Mouse (Mus musculus) MEL (cell line): ENCODE data around the gene Rnd2. TPM values are rescaled to one million over a fixed set of nuclear protein-coding genes. Genes with fewer than 3 reads are reported as not detected.
"Not testable (repeated sequence)": the region's sequence is repeated elsewhere in the genome, so short reads cannot be mapped to it uniquely, and the experiment has no call there.

Experiments used
- DNase-seq: peaks from one replicate; pipeline ENCODE4 v3.0.0; 2011; ENCODE audit warnings: low read depth, low spot score
- H3K27ac ChIP-seq: 2 replicates; pipeline ENCODE4 v1.5.1; 2012; ENCODE audit warnings: low read depth, mild to moderate bottlenecking, control low read depth, low read length, moderate library complexity; ENCODE audit not compliant: control insufficient read depth
- H3K27me3 ChIP-seq, 2 experiments: fragments of 150-350 bp in 1 of 2; sonication (generic) in 1 of 2; 2 replicates each; pipeline ENCODE4 v1.6.1; 2012; ENCODE audit warnings: low read length in 2 of 2, mild to moderate bottlenecking in 2 of 2, improper control_type of control experiment in 1 of 2, moderate library complexity in 1 of 2; ENCODE audit not compliant: insufficient read depth in 2 of 2, control insufficient read depth in 1 of 2
- H3K36me3 ChIP-seq, 2 experiments: 2 replicates each; pipeline ENCODE4 v1.6.1; 2012 to 2014; ENCODE audit warnings: low read length in 2 of 2, improper control_type of control experiment in 1 of 2, inconsistent platforms in 1 of 2, mild to moderate bottlenecking in 1 of 2; ENCODE audit not compliant: insufficient read depth in 2 of 2, control insufficient read depth in 1 of 2
- H3K4me1 ChIP-seq, 2 experiments: fragments of 150-350 bp in 1 of 2; sonication (generic) in 1 of 2; 2 replicates each; pipeline ENCODE4 v1.6.1; 2012; ENCODE audit warnings: low read length in 2 of 2, improper control_type of control experiment in 1 of 2, mild to moderate bottlenecking in 1 of 2; ENCODE audit not compliant: insufficient read depth in 2 of 2, control insufficient read depth in 1 of 2
- H3K4me3 ChIP-seq, 2 experiments: fragments of 150-350 bp in 1 of 2; sonication (generic) in 1 of 2; 2 replicates each; pipeline ENCODE4 v1.5.1; 2012; ENCODE audit warnings: low read depth in 2 of 2, low read length in 2 of 2, mild to moderate bottlenecking in 2 of 2, moderate library complexity in 2 of 2, control low read depth in 1 of 2, improper control_type of control experiment in 1 of 2; ENCODE audit not compliant: control insufficient read depth in 1 of 2, insufficient read depth in 1 of 2
- H3K79me2 ChIP-seq: 2 replicates; pipeline ENCODE4 v1.6.1; 2012; ENCODE audit warnings: mild to moderate bottlenecking, low read length, moderate library complexity; ENCODE audit not compliant: control insufficient read depth, poor library complexity, insufficient read depth
- H3K9ac ChIP-seq: 2 replicates; pipeline ENCODE4 v1.6.1; 2012; ENCODE audit warnings: low read depth, mild to moderate bottlenecking, control low read depth, low read length, moderate library complexity; ENCODE audit not compliant: control insufficient read depth, poor library complexity, severe bottlenecking
- H3K9me3 ChIP-seq: fragments of 150-350 bp; sonication (generic); replicated peaks from 2 replicates; pipeline ENCODE4 v1.6.1; 2012; ENCODE audit warnings: mild to moderate bottlenecking, low read length, improper control_type of control experiment, moderate library complexity; ENCODE audit not compliant: insufficient read depth
- BHLHE40 ChIP-seq: IDR thresholded peaks from 2 replicates; pipeline ENCODE4 v1.6.1; 2012; ENCODE audit warnings: low read depth, mild to moderate bottlenecking, inconsistent platforms, low read length, improper control_type of control experiment, borderline replicate concordance
- CTCF ChIP-seq, 3 experiments: IDR thresholded peaks in 2 of 3; conservative IDR thresholded peaks in 1 of 3; 2 replicates each; pipeline ENCODE4 v1.5.1; 2011 to 2012; ENCODE audit warnings: low read length in 3 of 3, low read depth in 2 of 3, mild to moderate bottlenecking in 2 of 3, improper control_type of control experiment in 1 of 3, inconsistent platforms in 1 of 3, mixed read lengths in 1 of 3, moderate library complexity in 1 of 3; ENCODE audit not compliant: control insufficient read depth in 1 of 3, insufficient read depth in 1 of 3, poor library complexity in 1 of 3, severe bottlenecking in 1 of 3
- E2F4 ChIP-seq: IDR thresholded peaks from 2 replicates; pipeline ENCODE4 v1.6.1; 2011; ENCODE audit warnings: low read depth, low read length, improper control_type of control experiment, borderline replicate concordance
- ELF1 ChIP-seq: IDR thresholded peaks from 2 replicates; pipeline ENCODE4 v1.6.1; 2014; ENCODE audit warnings: low read depth, mild to moderate bottlenecking, inconsistent platforms, low read length, improper control_type of control experiment, moderate library complexity
- EP300 ChIP-seq, 2 experiments: IDR thresholded peaks; 2 replicates each; pipeline ENCODE4 v1.6.1; 2011; ENCODE audit warnings: improper control_type of control experiment in 2 of 2, low read length in 2 of 2, low read depth in 1 of 2, mild to moderate bottlenecking in 1 of 2
- ETS1 ChIP-seq: IDR thresholded peaks from 2 replicates; pipeline ENCODE4 v1.6.1; 2012; ENCODE audit warnings: low read depth, mild to moderate bottlenecking, inconsistent platforms, low read length, improper control_type of control experiment, moderate library complexity
- GATA1 ChIP-seq: IDR thresholded peaks from 2 replicates; pipeline ENCODE4 v1.6.1; 2011; ENCODE audit warnings: low read depth, low read length, improper control_type of control experiment
- KAT2A ChIP-seq: conservative IDR thresholded peaks from 2 replicates; pipeline ENCODE4 v1.6.1; 2012; ENCODE audit warnings: low read depth, low read length, improper control_type of control experiment, inconsistent platforms
- MAFK ChIP-seq: IDR thresholded peaks from 2 replicates; pipeline ENCODE4 v1.6.1; 2011; ENCODE audit warnings: low read depth, mild to moderate bottlenecking, low read length, improper control_type of control experiment, borderline replicate concordance
- MAX ChIP-seq: IDR thresholded peaks from 2 replicates; pipeline ENCODE4 v1.6.1; 2011; ENCODE audit warnings: low read length, improper control_type of control experiment
- MEF2A ChIP-seq: IDR thresholded peaks from 2 replicates; pipeline ENCODE4 v1.6.1; 2014; ENCODE audit warnings: low read depth, mild to moderate bottlenecking, inconsistent platforms, low read length, improper control_type of control experiment; ENCODE audit not compliant: poor library complexity, insufficient replicate concordance, severe bottlenecking; ENCODE audit errors: extremely low read depth
- MXI1 ChIP-seq: IDR thresholded peaks from 2 replicates; pipeline ENCODE4 v1.6.1; 2011; ENCODE audit warnings: mild to moderate bottlenecking, low read depth, low read length, improper control_type of control experiment
- MYB ChIP-seq: IDR thresholded peaks from 2 replicates; pipeline ENCODE4 v1.6.1; 2011; ENCODE audit warnings: mild to moderate bottlenecking, low read depth, low read length, improper control_type of control experiment
- MYC ChIP-seq: IDR thresholded peaks from 2 replicates; pipeline ENCODE4 v1.6.1; 2011; ENCODE audit warnings: low read depth, mild to moderate bottlenecking, low read length, improper control_type of control experiment, moderate library complexity
- NELFE ChIP-seq: IDR thresholded peaks from 2 replicates; pipeline ENCODE4 v1.6.1; 2011; ENCODE audit warnings: low read depth, low read length, improper control_type of control experiment
- POLR2A ChIP-seq, 2 experiments: IDR thresholded peaks; 2 replicates each; pipeline ENCODE4 v1.6.1; 2011 to 2012; ENCODE audit warnings: low read length in 2 of 2, mild to moderate bottlenecking in 2 of 2, control low read depth in 1 of 2, improper control_type of control experiment in 1 of 2, low read depth in 1 of 2, moderate library complexity in 1 of 2; ENCODE audit not compliant: control insufficient read depth in 1 of 2, insufficient read depth in 1 of 2, poor library complexity in 1 of 2
- POLR2AphosphoS2 ChIP-seq: IDR thresholded peaks from 2 replicates; pipeline ENCODE4 v1.6.1; 2011; ENCODE audit warnings: low read length, improper control_type of control experiment
- SMC3 ChIP-seq: IDR thresholded peaks from 2 replicates; pipeline ENCODE4 v1.6.1; 2011; ENCODE audit warnings: low read depth, low read length, improper control_type of control experiment
- TAL1 ChIP-seq: IDR thresholded peaks from 2 replicates; pipeline ENCODE4 v1.6.1; 2012; ENCODE audit warnings: mild to moderate bottlenecking, inconsistent platforms, low read length, moderate library complexity, mixed read lengths
- TBP ChIP-seq: IDR thresholded peaks from 2 replicates; pipeline ENCODE4 v1.8.0; 2011; ENCODE audit warnings: low read depth, low read length, improper control_type of control experiment
- TCF12 ChIP-seq: IDR thresholded peaks from 2 replicates; pipeline ENCODE4 v1.6.1; 2014; ENCODE audit warnings: low read depth, mild to moderate bottlenecking, inconsistent platforms, low read length, improper control_type of control experiment, moderate library complexity
- UBTF ChIP-seq: IDR thresholded peaks from 2 replicates; pipeline ENCODE4 v1.6.1; 2012; ENCODE audit warnings: low read depth, mild to moderate bottlenecking, inconsistent platforms, low read length, improper control_type of control experiment, moderate library complexity, borderline replicate concordance; ENCODE audit not compliant: insufficient read depth
- USF1 ChIP-seq: IDR thresholded peaks from 2 replicates; pipeline ENCODE4 v1.6.1; 2014; ENCODE audit warnings: low read depth, mild to moderate bottlenecking, inconsistent platforms, low read length, improper control_type of control experiment, moderate library complexity
- ZC3H11A ChIP-seq: IDR thresholded peaks from 2 replicates; pipeline ENCODE4 v1.6.1; 2012; ENCODE audit warnings: low read depth, mild to moderate bottlenecking, inconsistent platforms, low read length, improper control_type of control experiment
- ZNF384 ChIP-seq: IDR thresholded peaks from 2 replicates; pipeline ENCODE4 v1.6.1; 2012; ENCODE audit warnings: low read depth, mild to moderate bottlenecking, inconsistent platforms, low read length, improper control_type of control experiment
- polyA plus RNA-seq, 2 experiments: library from polyadenylated mRNA; stranded (reverse) in 1 of 2; unstranded in 1 of 2; fragments of >175 nt in 1 of 2; fragments of >200 nt in 1 of 2; gene quantifications; 2 replicates each; pipeline versions ENCODE4 v1.2.1 to v1.2.4; 2012; ENCODE audit warnings: low replicate concordance in 2 of 2, low read depth in 1 of 2; ENCODE audit not compliant: insufficient read length in 2 of 2, insufficient read depth in 1 of 2, missing spikeins in 1 of 2
- total RNA-seq: library from RNA; depleted of rRNA; stranded (reverse); fragments of 300-350 nt; gene quantifications from 2 replicates; pipeline ENCODE4 v1.2.3, GENCODE M21; 2012

Gene Rnd2
- total and polyA plus RNA-seq, 3 experiments: 4.2 to 18.6 TPM; not detected in 1

- Histone ChIP-seq H3K79me2 (peaks cover 30% of the 10 kb centered on the region), H3K4me1 (peaks cover 13 to 34% of the 10 kb centered on the region in 2 experiments), H3K36me3 (peaks cover 19 to 32% of the 10 kb centered on the region in 2 experiments)
- H3K9me3 ChIP-seq, H3K4me3 ChIP-seq, H3K9ac ChIP-seq, H3K27ac ChIP-seq, H3K27me3 ChIP-seq: not testable (repeated sequence)
- peak; percentile 35; the same call in 1 of the 2 replicates for TF ChIP-seq TBP
- peak; percentile 72; the same call in 1 of the 2 replicates for TF ChIP-seq ZNF384
- DNase-seq: peak; percentile 50
Observed at GRCm38 (mm10) chr11:101446860-101447259, 17.9 kb upstream of the Rnd2 start.

GRCm38 (mm10) chr11:101447786-101448185 lies 17.0 kb upstream of the Rnd2 start:
- peak overlapping the region; percentile 17; the same call in 1 of the 2 replicates for H3K9ac ChIP-seq
- peak overlapping the region; percentile 96 for H3K27ac ChIP-seq
- no peaks in the 10 kb centered on the region for H3K9me3 ChIP-seq
- H3K79me2 ChIP-seq: peaks cover 25% of the 10 kb centered on the region
- no peaks in the 10 kb centered on the region for H3K27me3 ChIP-seq
- H3K4me3 ChIP-seq: peak overlapping the region; percentile 17 to 88
- peaks cover 18 to 42% of the 10 kb centered on the region in 2 experiments for H3K36me3 ChIP-seq
- H3K4me1 ChIP-seq: peaks cover 21 to 43% of the 10 kb centered on the region in 2 experiments
- peak; percentile 48 for DNase-seq
- TF ChIP-seq KAT2A (0 out of 2 replicates have a peak, but pooled peaks have one; percentile 11), GATA1 (no peak)

GRCm38 (mm10) chr11:101448274-101448746 lies 16.5 kb upstream of the Rnd2 start, which contains the start of gene Ifi35:
Gene Ifi35, plus strand, starts transcription at chr11:101448407.
- peak within 1 kb of the TSS; percentile 87 to 88 for H3K4me3 ChIP-seq
- H3K79me2 ChIP-seq: peaks cover 19% of the 10 kb centered on the region
- no peaks in the 10 kb centered on the region for H3K27me3 ChIP-seq
- peaks cover 16 to 42% of the 10 kb centered on the region in 2 experiments for H3K36me3 ChIP-seq
- H3K9ac ChIP-seq: peak within 1 kb of the TSS; percentile 86
- H3K4me1 ChIP-seq: peaks cover 21 to 45% of the 10 kb centered on the region in 2 experiments
- DNase-seq: peak; percentile 98
- H3K9me3 ChIP-seq: no peaks in the 10 kb centered on the region
- peak within 1 kb of the TSS; percentile 96 for H3K27ac ChIP-seq
- TF ChIP-seq TBP (peak; percentile 80), ETS1 (peak; percentile 95), MYC (peak; percentile 86), MYB (no peak), USF1 (peak; percentile 53; the same call in 1 of the 2 replicates), POLR2A (IDR thresholded peaks at IDR 0.05; ENCODE audit: control insufficient read depth in 1 of 2, insufficient read depth in 1 of 2, low read depth in 1 of 2, low read length in 2 of 2, poor library complexity in 1 of 2) (peak; percentile 87 to 96), KAT2A (no peak; the same call in 1 of the 2 replicates), E2F4 (peak; percentile 4; the same call in 1 of the 2 replicates), TAL1 (no peak), TCF12 (peak; percentile 58), BHLHE40 (0 out of 2 replicates have a peak, but pooled peaks have one; percentile 28), MAFK (no peak), EP300 (IDR thresholded peaks at IDR 0.05; ENCODE audit: low read depth in 1 of 2, low read length in 2 of 2) (peak in 1 of 2 experiments; percentile 11; a peak in 2 of 4 replicates), NELFE (peak; percentile 91), ELF1 (0 out of 2 replicates have a peak, but pooled peaks have one; percentile 19), ZC3H11A (no peak), UBTF (no peak), CTCF (IDR thresholded peaks at IDR 0.05 in 2 of 3, conservative IDR thresholded peaks at IDR 0.05 in 1 of 3; ENCODE audit: control insufficient read depth in 1 of 3, insufficient read depth in 1 of 3, low read depth in 2 of 3, low read length in 3 of 3, poor library complexity in 1 of 3, severe bottlenecking in 1 of 3) (no peak), POLR2AphosphoS2 (peak; percentile 89), SMC3 (no peak), ZNF384 (no peak), MAX (peak; percentile 88), MXI1 (peak; percentile 98), MEF2A (no peak)
